Mouse (Mus musculus) embryonic facial prominence, embryonic 15.5 days (tissue): ENCODE results near the gene BC049715. TPM values are rescaled to one million over a fixed set of nuclear protein-coding genes. Genes with fewer than 3 reads are reported as not detected.

Source experiments
- ATAC-seq: fragments of 200-750 bp; cut with Nextera tagmentation; 2 replicates; pipeline ENCODE4 v1.8.0; 2017; ENCODE audit warnings: low read depth, moderate TSS enrichment; ENCODE audit not compliant: insufficient number of reproducible peaks, low FRiP score, low TSS enrichment
- H3K27ac ChIP-seq: fragments of 300-500 bp; sonication (generic); replicated peaks from 2 replicates; pipeline ENCODE4 v1.5.1; 2015; ENCODE audit warnings: mild to moderate bottlenecking, inconsistent platforms
- H3K27me3 ChIP-seq: fragments of 300-500 bp; sonication (generic); 2 replicates; pipeline ENCODE4 v1.6.1; 2015; ENCODE audit warnings: inconsistent platforms
- H3K36me3 ChIP-seq: fragments of 300-500 bp; sonication (generic); 2 replicates; pipeline ENCODE4 v1.6.1; 2015; ENCODE audit warnings: mild to moderate bottlenecking, inconsistent platforms
- H3K4me1 ChIP-seq: fragments of 300-500 bp; sonication (generic); 2 replicates; pipeline ENCODE4 v1.6.1; 2015; ENCODE audit warnings: inconsistent platforms
- H3K4me2 ChIP-seq: fragments of 300-500 bp; sonication (generic); replicated peaks from 2 replicates; pipeline ENCODE4 v1.6.1; 2015; ENCODE audit warnings: mild to moderate bottlenecking, inconsistent platforms
- H3K4me3 ChIP-seq: fragments of 300-500 bp; sonication (generic); replicated peaks from 2 replicates; pipeline ENCODE4 v1.5.1; 2015; ENCODE audit warnings: mild to moderate bottlenecking, inconsistent platforms
- H3K9ac ChIP-seq: fragments of 300-500 bp; sonication (generic); 2 replicates; pipeline ENCODE4 v1.6.1; 2015; ENCODE audit warnings: inconsistent platforms
- H3K9me3 ChIP-seq: fragments of 300-500 bp; sonication (generic); replicated peaks from 2 replicates; pipeline ENCODE4 v1.6.1; 2016; ENCODE audit warnings: inconsistent platforms
- WGBS: fragments of 180-500 bp; shearing (Covaris S2); methylation state at CpG from one replicate; pipeline ENCODE4 v1.1.7; 2015; 5-methylcytosine and 5-hydroxymethylcytosine counted together
- polyA plus RNA-seq: library from polyadenylated mRNA; unstranded; fragments of >200 nt; fragmentation: Nextera tagmentation; extraction: Ambion mirVana; gene quantifications from 2 replicates; pipeline ENCODE4 v1.2.1, GENCODE M21; 2015

The BC049715 gene
- polyA plus RNA-seq, 1 experiment from 2014 or later: 3.7 TPM

DNA sequence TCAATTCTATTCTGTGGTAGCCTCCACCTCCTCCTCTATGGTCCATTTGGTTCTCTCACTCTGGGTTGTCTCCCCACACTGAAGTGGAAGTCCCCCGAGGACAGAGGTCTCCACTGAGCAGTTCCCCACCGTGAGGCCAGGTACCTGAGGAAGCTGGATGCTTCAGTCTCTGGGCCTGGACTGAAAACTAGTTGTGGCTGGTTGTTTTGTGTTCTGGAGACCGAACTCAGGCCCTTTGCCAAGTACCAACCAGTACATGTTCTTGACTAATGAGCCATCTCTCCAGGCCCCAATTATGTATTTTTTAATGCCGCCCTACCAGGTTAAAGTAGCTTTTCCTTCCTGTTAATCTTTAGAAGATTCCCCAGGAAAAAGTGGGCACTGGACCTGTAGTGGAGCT is 24.9 kb downstream of the BC049715 start:
- H3K27ac ChIP-seq: peak overlapping the region; percentile 66
- no peak overlapping the region for H3K4me2 ChIP-seq
- 57% methylated on average over 4 of the region's 4 CpGs for WGBS

DNA sequence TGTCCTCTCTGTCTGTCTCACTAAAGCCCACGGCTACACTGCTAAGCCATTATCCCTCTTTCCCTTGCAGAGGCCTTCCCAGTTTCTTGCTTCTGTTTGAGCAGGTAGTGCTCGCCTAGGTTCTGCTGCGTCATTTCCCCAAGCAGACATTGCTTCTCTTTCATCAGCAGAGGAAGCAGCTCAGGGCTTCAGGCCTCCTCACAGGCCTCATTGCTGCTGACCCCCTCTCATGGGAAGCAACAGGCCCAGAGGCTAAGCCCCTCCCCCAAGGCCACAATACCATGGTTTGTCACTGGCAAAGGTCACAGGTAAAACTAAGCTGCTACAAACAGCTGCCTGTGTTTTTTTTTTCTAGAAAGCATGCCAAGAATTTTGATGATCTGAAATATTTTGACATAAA is 25.3 kb downstream of the BC049715 start:
- Histone ChIP-seq H3K9ac (no peak overlapping the region), H3K9me3 (no peaks in the 10 kb centered on the region), H3K27ac (peak overlapping the region; percentile 66), H3K4me3 (no peak overlapping the region), H3K4me2 (no peak overlapping the region), H3K36me3 (no peaks in the 10 kb centered on the region), H3K27me3 (no peaks in the 10 kb centered on the region), H3K4me1 (peaks cover 17% of the 10 kb centered on the region)
- 27% methylated on average over 3 of the region's 3 CpGs for WGBS
- no peak for ATAC-seq

More for the DNA sequence above, 24.9 kb downstream of the BC049715 start:
- no peaks in the 10 kb centered on the region for H3K27me3 ChIP-seq
- ATAC-seq: no peak
- peaks cover 13% of the 10 kb centered on the region for H3K4me1 ChIP-seq
- H3K4me3 ChIP-seq: no peak overlapping the region
- H3K9ac ChIP-seq: no peak overlapping the region
- H3K36me3 ChIP-seq: no peaks in the 10 kb centered on the region
- H3K9me3 ChIP-seq: no peaks in the 10 kb centered on the region

DNA sequence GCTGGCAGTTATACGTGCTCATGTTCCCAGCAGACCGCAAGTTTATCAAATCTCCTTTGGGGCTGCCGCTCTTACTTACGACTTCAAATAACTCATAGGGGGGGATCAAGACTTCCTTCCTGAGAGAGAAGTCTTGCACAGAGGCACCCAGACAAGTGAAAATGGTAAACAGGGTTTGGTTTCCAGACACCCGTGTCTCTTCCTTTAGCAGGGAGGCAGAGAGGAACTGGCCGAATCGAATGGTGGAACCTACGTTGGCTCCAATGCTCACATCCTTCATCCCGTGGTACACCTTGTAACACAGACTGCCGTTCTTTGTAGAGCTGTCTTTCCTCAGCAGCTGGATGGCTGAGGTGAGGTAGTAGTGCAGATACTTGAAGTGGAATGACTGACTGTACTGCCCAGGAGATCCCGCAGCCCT is 26.9 kb downstream of the BC049715 start:
- ATAC-seq: no peak
- Histone ChIP-seq H3K9ac (no peak overlapping the region), H3K4me2 (no peak overlapping the region), H3K27ac (no peak overlapping the region), H3K4me1 (peaks cover 19% of the 10 kb centered on the region), H3K27me3 (no peaks in the 10 kb centered on the region), H3K36me3 (no peaks in the 10 kb centered on the region), H3K9me3 (no peaks in the 10 kb centered on the region), H3K4me3 (no peak overlapping the region)
- WGBS: 81% methylated on average over 11 of the region's 11 CpGs

DNA sequence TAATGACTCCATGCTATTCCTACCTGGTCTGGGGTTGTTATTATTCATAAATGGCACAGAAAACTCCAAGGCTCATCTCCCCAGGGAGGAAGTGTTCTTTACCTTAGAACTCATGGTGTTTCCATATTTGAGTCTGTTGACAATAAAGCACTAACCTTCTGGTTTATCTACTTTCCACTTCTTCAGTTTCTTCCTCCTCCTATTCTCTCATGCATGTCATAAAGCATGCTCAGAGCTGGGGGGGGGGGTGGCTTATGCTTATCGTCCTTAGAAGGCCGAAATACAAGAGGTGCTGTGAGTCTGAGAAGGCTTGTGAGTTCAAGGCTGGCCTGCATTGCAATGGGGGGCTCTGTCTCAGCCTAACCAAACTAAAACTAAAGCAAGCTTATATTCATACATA is 27.8 kb downstream of the BC049715 start:
- no peak overlapping the region for H3K4me2 ChIP-seq
- peaks cover 19% of the 10 kb centered on the region for H3K4me1 ChIP-seq
- H3K9me3 ChIP-seq: no peaks in the 10 kb centered on the region
- WGBS: 80% methylated on average over 2 of the region's 2 CpGs
- H3K27me3 ChIP-seq: no peaks in the 10 kb centered on the region
- H3K27ac ChIP-seq: no peak overlapping the region
- no peak overlapping the region for H3K4me3 ChIP-seq
- no peak for ATAC-seq
- H3K9ac ChIP-seq: no peak overlapping the region
- H3K36me3 ChIP-seq: no peaks in the 10 kb centered on the region

DNA sequence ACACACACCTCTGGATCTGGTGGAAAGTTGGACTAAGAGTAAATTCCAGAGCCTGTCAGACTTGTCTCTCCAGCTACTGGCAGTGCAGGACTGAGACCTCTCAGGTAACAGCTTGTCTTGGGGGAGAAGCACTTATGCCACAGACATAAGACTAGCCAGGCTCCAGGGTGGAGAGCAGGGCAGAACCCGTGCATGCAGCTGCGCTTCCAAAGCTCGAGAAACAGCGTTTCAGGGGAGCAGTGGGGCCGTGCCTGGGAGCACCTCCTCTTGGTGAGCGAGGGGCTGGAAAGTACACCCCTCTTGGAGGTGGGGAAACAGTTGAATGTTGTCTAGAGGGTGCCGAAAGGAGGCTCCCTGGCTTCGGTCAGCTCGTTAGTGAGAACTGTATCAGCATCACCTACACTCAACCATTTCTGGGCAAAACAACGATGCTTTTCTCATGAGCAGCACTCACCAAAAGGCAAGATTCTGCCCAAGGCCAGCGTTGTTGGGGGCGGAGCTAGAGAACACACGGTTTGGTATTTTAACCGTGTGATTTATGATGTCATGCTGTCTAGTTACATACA is 28.7 kb downstream of the BC049715 start:
- Histone ChIP-seq H3K4me1 (peaks cover 20% of the 10 kb centered on the region), H3K9ac (no peak overlapping the region), H3K27me3 (no peaks in the 10 kb centered on the region), H3K4me2 (peak overlapping the region; percentile 34), H3K4me3 (peak overlapping the region; percentile 17), H3K9me3 (no peaks in the 10 kb centered on the region), H3K36me3 (no peaks in the 10 kb centered on the region), H3K27ac (peak overlapping the region; percentile 80)
- WGBS: 46% methylated on average over 14 of the region's 14 CpGs
- ATAC-seq: no peak

DNA sequence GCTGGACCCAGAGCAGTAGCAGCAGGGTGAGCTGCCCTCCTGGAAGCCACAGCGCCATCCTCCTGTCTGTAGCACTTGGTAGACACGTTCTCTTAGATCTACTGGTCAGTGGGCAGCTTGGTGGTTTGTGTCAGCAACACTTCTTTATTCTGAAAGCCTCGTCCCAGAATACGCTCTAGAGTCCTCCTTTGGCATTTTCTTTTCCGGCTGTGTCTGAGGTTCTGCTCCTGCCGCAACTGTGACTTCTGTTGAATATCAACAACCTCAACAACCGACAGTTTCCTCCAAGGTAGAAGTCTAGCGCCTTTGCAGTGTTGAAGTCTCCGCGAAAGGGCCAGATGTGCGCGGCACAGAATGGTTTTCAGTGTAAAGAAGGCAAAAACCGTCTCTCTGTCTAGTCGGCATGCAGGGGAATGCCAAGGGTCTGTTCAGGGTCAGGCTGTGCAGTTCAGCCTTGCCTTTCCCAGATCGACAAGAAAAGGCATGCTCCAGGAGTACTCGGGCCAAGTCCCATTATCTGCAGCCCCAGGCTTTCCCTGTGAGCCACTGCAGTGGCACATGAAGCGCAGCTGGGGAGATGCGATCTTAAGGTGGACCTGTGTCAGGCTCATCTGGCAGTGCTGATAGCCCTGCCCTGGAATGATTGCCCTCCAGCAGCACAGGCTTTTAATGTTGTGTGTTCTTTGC is 29.9 kb downstream of the BC049715 start, which contains the start of gene Art4:
Gene Art4 (minus strand): TSS at position 548 of the 687 bp plus-strand sequence.
- peaks cover 22% of the 10 kb centered on the region for H3K4me1 ChIP-seq
- no peaks in the 10 kb centered on the region for H3K9me3 ChIP-seq
- 48% methylated on average over 18 of the region's 18 CpGs for WGBS
- H3K4me2 ChIP-seq: peak within 1 kb of the TSS; percentile 28
- peak within 1 kb of the TSS; percentile 19 for H3K27ac ChIP-seq
- H3K9ac ChIP-seq: no peak within 1 kb of the TSS
- ATAC-seq: no peak; the same call in 1 of the 2 replicates
- no peaks in the 10 kb centered on the region for H3K36me3 ChIP-seq
- peak within 1 kb of the TSS; percentile 21 for H3K4me3 ChIP-seq
- no peaks in the 10 kb centered on the region for H3K27me3 ChIP-seq

DNA sequence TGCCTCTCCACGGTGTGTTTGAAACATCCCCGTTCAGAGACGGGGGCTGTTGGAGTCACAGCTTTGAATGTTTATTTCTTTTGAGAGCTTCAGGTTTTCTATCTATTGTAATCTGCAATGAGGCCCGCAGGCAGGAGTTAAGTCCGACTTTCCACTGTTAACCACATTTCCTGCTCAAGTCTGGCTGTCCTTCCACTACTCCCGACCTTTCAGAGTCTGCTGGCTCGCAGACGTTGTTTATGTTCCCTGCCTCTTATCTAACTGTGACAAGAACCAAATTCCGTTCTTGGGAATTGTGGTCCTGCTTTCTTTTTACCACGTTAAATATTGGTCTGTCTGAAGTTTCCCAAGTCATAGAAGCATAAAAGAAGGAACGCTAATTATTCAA is 30.4 kb downstream of the BC049715 start:
- Histone ChIP-seq H3K27ac (peak overlapping the region; percentile 19; the same call in 1 of the 2 replicates), H3K27me3 (no peaks in the 10 kb centered on the region), H3K4me2 (peak overlapping the region; percentile 28), H3K4me3 (no peak overlapping the region), H3K9ac (no peak overlapping the region), H3K4me1 (peaks cover 18% of the 10 kb centered on the region), H3K36me3 (no peaks in the 10 kb centered on the region), H3K9me3 (no peaks in the 10 kb centered on the region)
- no peak for ATAC-seq
- WGBS: 17% methylated on average over 11 of the region's 11 CpGs

DNA sequence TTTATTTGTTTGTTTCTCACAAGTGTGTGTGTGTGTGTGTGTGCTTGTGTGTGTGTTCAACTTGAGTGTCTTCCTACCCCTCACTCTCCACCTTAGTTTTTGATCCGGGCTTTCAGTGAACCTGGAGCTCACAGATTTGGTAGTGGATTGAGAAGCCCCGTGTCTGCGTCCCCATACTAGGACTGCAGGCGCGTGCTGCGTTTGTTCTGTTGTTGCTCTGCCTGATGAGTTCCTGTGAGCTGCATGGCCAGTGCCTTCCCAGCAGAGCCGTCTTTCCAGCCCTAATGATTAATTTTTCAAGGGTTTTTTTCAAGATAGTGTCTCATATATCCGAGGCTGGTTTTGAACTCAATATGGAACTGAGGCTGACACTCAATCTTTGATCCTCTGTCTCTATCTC is 31.0 kb downstream of the BC049715 start:
- no peaks in the 10 kb centered on the region for H3K27me3 ChIP-seq
- no peak overlapping the region for H3K4me2 ChIP-seq
- no peak overlapping the region for H3K9ac ChIP-seq
- H3K4me1 ChIP-seq: peaks cover 17% of the 10 kb centered on the region
- no peak overlapping the region for H3K27ac ChIP-seq
- WGBS: 67% methylated on average over 8 of the region's 8 CpGs
- no peaks in the 10 kb centered on the region for H3K9me3 ChIP-seq
- no peaks in the 10 kb centered on the region for H3K36me3 ChIP-seq
- ATAC-seq: no peak
- no peak overlapping the region for H3K4me3 ChIP-seq

DNA sequence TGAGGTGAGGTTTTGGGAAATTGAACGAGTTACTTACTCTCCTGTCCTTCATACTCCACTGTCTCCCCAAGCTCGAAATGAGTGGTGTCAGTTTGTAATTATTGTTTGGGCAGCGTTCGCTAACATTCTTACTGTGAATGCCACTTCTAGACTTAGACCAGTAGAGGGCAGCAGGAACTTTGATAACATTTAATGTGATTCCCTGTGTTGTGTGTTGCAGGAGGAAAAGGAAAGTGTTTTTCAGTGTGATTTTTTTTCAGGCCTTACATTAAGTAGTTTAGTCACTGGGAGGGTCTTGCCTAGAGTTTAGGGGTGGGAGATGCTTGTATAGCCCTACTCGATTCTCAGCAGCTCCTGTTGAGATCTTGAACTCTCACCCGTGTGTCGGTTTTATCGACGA is 33.6 kb downstream of the BC049715 start:
- no peak overlapping the region for H3K4me2 ChIP-seq
- 0 out of 2 replicates have a peak overlapping the region, but pooled peaks have one; percentile 22 for H3K27ac ChIP-seq

DNA sequence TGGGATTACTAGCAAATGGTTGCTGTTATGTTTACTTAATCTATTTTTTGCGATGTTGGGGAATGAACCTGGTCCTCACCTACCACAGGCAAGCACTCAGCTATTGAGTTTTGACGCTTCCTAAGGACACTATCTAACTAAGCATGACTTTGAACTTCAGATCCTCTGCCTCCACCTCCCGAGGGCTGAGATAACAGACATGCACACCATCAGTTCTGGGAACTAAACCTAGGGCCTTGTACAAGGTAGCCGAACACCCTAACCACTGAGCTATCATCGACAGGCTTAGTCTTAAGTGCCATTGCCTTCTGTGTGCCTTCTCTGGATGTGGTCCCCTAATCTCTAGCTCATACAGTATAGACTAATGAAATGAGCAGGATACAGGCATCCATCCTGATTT is 37.9 kb downstream of the BC049715 start:
- Histone ChIP-seq H3K4me1 (peaks cover 3% of the 10 kb centered on the region), H3K27ac (no peak overlapping the region), H3K9me3 (no peaks in the 10 kb centered on the region), H3K4me3 (no peak overlapping the region), H3K27me3 (no peaks in the 10 kb centered on the region), H3K9ac (no peak overlapping the region), H3K4me2 (no peak overlapping the region), H3K36me3 (no peaks in the 10 kb centered on the region)
- no peak for ATAC-seq
- 94% methylated on average over 5 of the region's 5 CpGs for WGBS

More for the DNA sequence above, 33.6 kb downstream of the BC049715 start:
- 38% methylated on average over 9 of the region's 9 CpGs for WGBS
- no peak for ATAC-seq
- H3K4me1 ChIP-seq: peaks cover 17% of the 10 kb centered on the region
- H3K27me3 ChIP-seq: no peaks in the 10 kb centered on the region
- H3K4me3 ChIP-seq: no peak overlapping the region
- no peaks in the 10 kb centered on the region for H3K36me3 ChIP-seq
- H3K9ac ChIP-seq: no peak overlapping the region
- H3K9me3 ChIP-seq: no peaks in the 10 kb centered on the region

DNA sequence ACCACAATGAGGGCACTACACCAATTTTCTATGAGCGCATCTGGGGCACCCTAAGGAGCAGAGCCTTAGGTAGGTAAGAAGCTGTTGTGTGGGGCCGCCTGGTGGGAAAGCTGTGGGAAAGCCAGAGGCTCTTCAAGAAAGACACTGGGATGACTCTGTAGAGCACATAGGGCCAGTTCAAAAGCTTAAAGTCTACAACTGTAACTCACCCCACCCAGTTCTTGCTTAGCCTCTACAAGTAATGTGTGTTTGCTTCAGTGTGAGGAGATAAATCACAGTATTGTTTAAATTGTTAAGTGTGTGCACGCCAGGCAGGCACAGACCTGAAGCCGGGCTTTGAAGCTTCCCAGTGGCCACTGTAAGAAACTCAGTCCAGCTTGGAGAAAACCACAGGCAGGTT is 38.7 kb downstream of the BC049715 start:
- Histone ChIP-seq H3K36me3 (no peaks in the 10 kb centered on the region), H3K27me3 (no peaks in the 10 kb centered on the region), H3K27ac (no peak overlapping the region), H3K4me2 (no peak overlapping the region), H3K9me3 (no peaks in the 10 kb centered on the region), H3K4me3 (no peak overlapping the region), H3K4me1 (peaks cover 2% of the 10 kb centered on the region), H3K9ac (no peak overlapping the region)
- ATAC-seq: no peak
- 72% methylated on average over 4 of the region's 4 CpGs for WGBS

DNA sequence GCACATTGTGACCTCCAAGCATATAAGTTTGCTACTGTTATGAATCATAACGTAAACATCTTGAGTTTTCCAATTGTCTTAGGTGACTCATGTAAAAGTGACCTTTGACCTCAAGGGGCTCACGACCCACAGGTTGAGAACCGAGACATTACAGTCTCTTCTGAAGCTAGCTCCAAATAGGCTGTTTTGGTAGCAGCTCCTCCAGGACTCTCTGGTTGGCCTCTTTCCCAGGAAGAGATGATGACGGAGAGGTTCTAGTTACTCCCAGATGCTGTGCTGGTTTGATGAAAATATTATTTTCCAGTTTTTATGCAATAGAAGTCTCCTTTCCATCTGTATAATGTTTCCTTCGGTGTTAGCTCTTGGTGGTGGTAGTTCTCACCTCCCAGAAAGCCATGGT is 41.5 kb downstream of the BC049715 start:
- no peak overlapping the region for H3K27ac ChIP-seq
- no peaks in the 10 kb centered on the region for H3K36me3 ChIP-seq
- H3K9me3 ChIP-seq: no peaks in the 10 kb centered on the region
- H3K9ac ChIP-seq: no peak overlapping the region
- no peak for ATAC-seq
- no peaks in the 10 kb centered on the region for H3K27me3 ChIP-seq
- WGBS: 50% methylated on average over 5 of the region's 5 CpGs
- 0 out of 2 replicates have a peak, but pooled peaks cover 2% of the 10 kb centered on the region for H3K4me1 ChIP-seq
- H3K4me3 ChIP-seq: no peak overlapping the region
- no peak overlapping the region for H3K4me2 ChIP-seq
